Mouse (Mus musculus) embryonic facial prominence, embryonic 15.5 days (tissue): ENCODE results near the gene Slc39a13. TPM values are rescaled to one million over a fixed set of nuclear protein-coding genes. Genes with fewer than 3 reads are reported as not detected.
A peak's percentile ranks its signal among the peaks of the same experiment; 100 is the strongest.
"Not testable (repeated sequence)": the region's sequence is repeated elsewhere in the genome, so short reads cannot be mapped to it uniquely, and the experiment has no call there.

Experiments used
- ATAC-seq: fragments of 200-750 bp; cut with Nextera tagmentation; 2 replicates; pipeline ENCODE4 v1.8.0; 2017; ENCODE audit warnings: low read depth, moderate TSS enrichment; ENCODE audit not compliant: insufficient number of reproducible peaks, low FRiP score, low TSS enrichment
- H3K27ac ChIP-seq: fragments of 300-500 bp; sonication (generic); replicated peaks from 2 replicates; pipeline ENCODE4 v1.5.1; 2015; ENCODE audit warnings: mild to moderate bottlenecking, inconsistent platforms
- H3K27me3 ChIP-seq: fragments of 300-500 bp; sonication (generic); 2 replicates; pipeline ENCODE4 v1.6.1; 2015; ENCODE audit warnings: inconsistent platforms
- H3K36me3 ChIP-seq: fragments of 300-500 bp; sonication (generic); 2 replicates; pipeline ENCODE4 v1.6.1; 2015; ENCODE audit warnings: mild to moderate bottlenecking, inconsistent platforms
- H3K4me1 ChIP-seq: fragments of 300-500 bp; sonication (generic); 2 replicates; pipeline ENCODE4 v1.6.1; 2015; ENCODE audit warnings: inconsistent platforms
- H3K4me2 ChIP-seq: fragments of 300-500 bp; sonication (generic); replicated peaks from 2 replicates; pipeline ENCODE4 v1.6.1; 2015; ENCODE audit warnings: mild to moderate bottlenecking, inconsistent platforms
- H3K4me3 ChIP-seq: fragments of 300-500 bp; sonication (generic); replicated peaks from 2 replicates; pipeline ENCODE4 v1.5.1; 2015; ENCODE audit warnings: mild to moderate bottlenecking, inconsistent platforms
- H3K9ac ChIP-seq: fragments of 300-500 bp; sonication (generic); 2 replicates; pipeline ENCODE4 v1.6.1; 2015; ENCODE audit warnings: inconsistent platforms
- H3K9me3 ChIP-seq: fragments of 300-500 bp; sonication (generic); replicated peaks from 2 replicates; pipeline ENCODE4 v1.6.1; 2016; ENCODE audit warnings: inconsistent platforms
- WGBS: fragments of 180-500 bp; shearing (Covaris S2); methylation state at CpG from one replicate; pipeline ENCODE4 v1.1.7; 2015; 5-methylcytosine and 5-hydroxymethylcytosine counted together
- polyA plus RNA-seq: library from polyadenylated mRNA; unstranded; fragments of >200 nt; fragmentation: Nextera tagmentation; extraction: Ambion mirVana; gene quantifications from 2 replicates; pipeline ENCODE4 v1.2.1, GENCODE M21; 2015

Slc39a13 gene
- polyA plus RNA-seq, 1 experiment from 2014 or later = 80.0 TPM

DNA sequence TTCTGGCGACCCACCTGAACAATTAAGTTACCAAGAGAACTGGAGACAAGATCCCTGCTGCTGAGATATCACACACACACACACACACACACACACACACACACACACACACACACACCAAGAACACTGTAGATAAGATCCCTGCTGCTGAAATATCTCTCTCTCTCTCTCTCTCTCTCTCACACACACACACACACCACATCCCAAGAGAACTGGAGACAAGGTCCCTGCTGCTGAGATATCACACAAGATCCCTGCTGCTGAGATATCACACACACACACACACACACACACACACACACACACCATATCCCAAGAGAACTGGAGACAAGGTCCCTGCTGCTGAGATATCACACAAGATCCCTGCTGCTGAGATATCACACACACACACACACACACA lies 24.4 kb downstream of the Slc39a13 start:
- WGBS = 82% methylated on average over 1 of the region's 1 CpGs
- not testable (repeated sequence) for H3K27ac ChIP-seq

GRCm38 (mm10) chr2:91044727-91045126 lies 25.5 kb downstream of the Slc39a13 start:
- no peak for ATAC-seq
- no peaks in the 10 kb centered on the region for H3K4me1 ChIP-seq
- WGBS = 77% methylated on average over 13 of the region's 13 CpGs
- H3K4me2 ChIP-seq = no peak overlapping the region
- H3K36me3 ChIP-seq = no peaks in the 10 kb centered on the region
- no peak overlapping the region for H3K27ac ChIP-seq
- H3K9ac ChIP-seq = no peak overlapping the region
- H3K27me3 ChIP-seq = no peaks in the 10 kb centered on the region
- H3K9me3 ChIP-seq = no peaks in the 10 kb centered on the region
- no peak overlapping the region for H3K4me3 ChIP-seq

More for the DNA sequence above, 24.4 kb downstream of the Slc39a13 start:
- H3K4me1 ChIP-seq, ATAC-seq, H3K36me3 ChIP-seq, H3K27me3 ChIP-seq, H3K4me2 ChIP-seq, H3K9ac ChIP-seq, H3K9me3 ChIP-seq, H3K4me3 ChIP-seq: not testable (repeated sequence)

DNA sequence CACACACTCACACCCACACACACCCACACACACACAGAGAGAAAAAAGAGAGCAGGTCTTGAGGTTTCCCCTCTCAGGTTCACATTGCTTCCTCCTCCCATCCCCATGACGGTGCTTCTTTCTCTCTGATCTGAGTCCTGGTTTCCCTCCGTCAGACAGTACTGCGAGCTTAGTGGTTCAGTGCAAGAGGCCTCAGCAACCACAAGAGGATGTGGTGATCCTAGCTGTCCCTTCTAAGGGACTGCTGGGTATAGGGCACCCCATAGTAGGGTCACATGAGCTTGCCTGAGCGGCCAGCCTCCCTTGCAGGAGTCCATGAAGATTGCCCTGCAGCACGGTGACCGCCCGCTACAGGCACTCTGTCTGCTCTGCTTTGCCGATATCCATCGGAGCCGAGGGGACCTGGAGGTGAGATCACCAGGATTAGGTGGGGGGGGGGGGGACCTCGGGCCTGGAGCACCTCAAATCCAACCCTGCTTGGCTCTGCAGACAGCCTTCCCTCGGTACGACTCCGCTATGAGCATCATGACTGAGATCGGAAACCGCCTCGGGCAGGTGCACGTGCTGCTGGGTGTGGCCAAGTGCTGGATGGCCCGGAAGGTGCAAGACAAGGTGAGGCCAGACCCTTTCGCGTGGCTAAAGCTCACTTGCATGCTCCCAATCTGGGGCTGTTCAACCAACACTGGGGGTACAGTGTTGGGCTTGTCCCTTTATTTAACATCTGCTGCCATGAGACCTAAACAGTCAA lies 27.4 kb downstream of the Slc39a13 start:
- Histone ChIP-seq H3K4me1 (no peaks in the 10 kb centered on the region), H3K27ac (no peak overlapping the region), H3K4me3 (no peak overlapping the region), H3K9ac (no peak overlapping the region), H3K36me3 (no peaks in the 10 kb centered on the region), H3K27me3 (no peaks in the 10 kb centered on the region), H3K4me2 (no peak overlapping the region), H3K9me3 (no peaks in the 10 kb centered on the region)
- ATAC-seq = no peak; the same call in 1 of the 2 replicates
- WGBS = 65% methylated on average over 21 of the region's 21 CpGs

GRCm38 (mm10) chr2:91041786-91042185 lies 28.4 kb downstream of the Slc39a13 start:
- Histone ChIP-seq H3K27ac (no peak overlapping the region), H3K9ac (no peak overlapping the region), H3K4me3 (no peak overlapping the region), H3K27me3 (no peaks in the 10 kb centered on the region), H3K9me3 (no peaks in the 10 kb centered on the region), H3K36me3 (no peaks in the 10 kb centered on the region), H3K4me1 (no peaks in the 10 kb centered on the region), H3K4me2 (no peak overlapping the region)
- WGBS = 75% methylated on average over 8 of the region's 8 CpGs
- no peak for ATAC-seq

GRCm38 (mm10) chr2:91035385-91035784 lies 34.8 kb downstream of the Slc39a13 start, which contains the start of gene Rapsn:
Gene Rapsn, plus strand, starts transcription at chr2:91035620.
- 50% methylated on average over 9 of the region's 9 CpGs for WGBS
- no peak within 1 kb of the TSS for H3K4me3 ChIP-seq
- H3K27ac ChIP-seq = no peak within 1 kb of the TSS
- H3K27me3 ChIP-seq = no peaks in the 10 kb centered on the region
- H3K9ac ChIP-seq = no peak within 1 kb of the TSS
- 0 out of 2 replicates have a peak, but pooled peaks have one; percentile 55 for ATAC-seq
- no peaks in the 10 kb centered on the region for H3K9me3 ChIP-seq
- no peak within 1 kb of the TSS; the same call in 1 of the 2 replicates for H3K4me2 ChIP-seq
- no peaks in the 10 kb centered on the region for H3K4me1 ChIP-seq
- H3K36me3 ChIP-seq = no peaks in the 10 kb centered on the region

DNA sequence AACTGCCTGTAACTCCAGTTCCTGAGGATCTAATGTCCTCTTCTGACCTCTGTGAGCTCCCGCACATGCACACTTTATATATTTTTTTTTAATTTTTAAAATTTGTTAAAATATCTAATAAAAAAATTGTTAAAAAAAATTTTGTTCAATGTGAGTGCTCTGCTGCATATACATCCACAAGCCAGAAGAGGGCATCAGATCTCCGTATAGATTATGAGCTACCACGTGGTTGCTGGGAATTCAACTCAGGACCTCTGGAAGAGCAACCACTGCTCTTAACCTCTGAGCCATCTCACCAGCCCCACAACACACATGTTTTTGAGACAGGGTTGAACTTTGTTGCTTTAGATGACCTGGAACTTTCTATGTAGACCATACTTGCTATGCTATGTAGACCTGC lies 37.2 kb downstream of the Slc39a13 start:
- Histone ChIP-seq H3K36me3 (no peaks in the 10 kb centered on the region), H3K4me1 (no peaks in the 10 kb centered on the region)
- 9% methylated on average over 3 of the region's 3 CpGs for WGBS

GRCm38 (mm10) chr2:91031216-91031615 lies 39.0 kb downstream of the Slc39a13 start:
- Histone ChIP-seq H3K4me3 (no peak overlapping the region), H3K27me3 (no peaks in the 10 kb centered on the region), H3K36me3 (no peaks in the 10 kb centered on the region), H3K4me1 (no peaks in the 10 kb centered on the region), H3K27ac (no peak overlapping the region), H3K4me2 (no peak overlapping the region), H3K9me3 (no peaks in the 10 kb centered on the region), H3K9ac (no peak overlapping the region)
- 81% methylated on average over 4 of the region's 4 CpGs for WGBS
- ATAC-seq = no peak

More for the DNA sequence above, 37.2 kb downstream of the Slc39a13 start:
- no peaks in the 10 kb centered on the region for H3K9me3 ChIP-seq
- no peak for ATAC-seq
- H3K9ac ChIP-seq = no peak overlapping the region
- H3K27me3 ChIP-seq = no peaks in the 10 kb centered on the region
- H3K27ac ChIP-seq = no peak overlapping the region
- no peak overlapping the region for H3K4me3 ChIP-seq
- H3K4me2 ChIP-seq = no peak overlapping the region

GRCm38 (mm10) chr2:91027391-91028214 lies 42.6 kb downstream of the Slc39a13 start:
- ATAC-seq = no peak
- H3K36me3 ChIP-seq = no peaks in the 10 kb centered on the region

DNA sequence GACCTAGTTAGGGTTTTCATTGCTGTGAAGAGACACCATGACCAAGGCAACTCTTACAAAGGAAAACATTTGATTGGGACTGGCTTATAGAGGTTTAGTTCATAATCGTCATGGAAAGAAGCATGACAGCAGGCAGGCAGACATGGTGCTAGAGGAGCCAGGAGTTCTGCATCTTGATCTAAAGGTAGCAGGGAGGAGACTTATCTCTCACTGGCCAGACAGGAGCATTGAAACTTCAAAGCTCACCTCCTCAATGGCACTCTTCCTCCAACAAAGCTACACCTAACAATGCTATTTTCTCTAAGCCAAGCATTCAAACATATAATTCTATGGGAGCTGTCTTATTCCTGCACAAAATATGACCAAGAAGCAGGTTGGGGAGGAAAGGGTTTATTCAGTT lies 43.7 kb downstream of the Slc39a13 start:
- no peak overlapping the region for H3K4me2 ChIP-seq
- H3K27me3 ChIP-seq = no peaks in the 10 kb centered on the region
- no peak overlapping the region for H3K4me3 ChIP-seq
- no peak overlapping the region for H3K27ac ChIP-seq
- no peak for ATAC-seq
- H3K36me3 ChIP-seq = 0 out of 2 replicates have a peak, but pooled peaks cover 2% of the 10 kb centered on the region
- H3K9ac ChIP-seq = no peak overlapping the region
- no peaks in the 10 kb centered on the region for H3K9me3 ChIP-seq
- no peaks in the 10 kb centered on the region for H3K4me1 ChIP-seq
- 75% methylated on average over 1 of the region's 1 CpGs for WGBS

More at GRCm38 (mm10) chr2:91027391-91028214, 42.6 kb downstream of the Slc39a13 start:
- Histone ChIP-seq H3K4me2 (no peak overlapping the region), H3K27me3 (no peaks in the 10 kb centered on the region), H3K9ac (no peak overlapping the region), H3K4me3 (no peak overlapping the region), H3K27ac (no peak overlapping the region), H3K4me1 (no peaks in the 10 kb centered on the region), H3K9me3 (no peaks in the 10 kb centered on the region)
- WGBS = 86% methylated on average over 9 of the region's 9 CpGs

DNA sequence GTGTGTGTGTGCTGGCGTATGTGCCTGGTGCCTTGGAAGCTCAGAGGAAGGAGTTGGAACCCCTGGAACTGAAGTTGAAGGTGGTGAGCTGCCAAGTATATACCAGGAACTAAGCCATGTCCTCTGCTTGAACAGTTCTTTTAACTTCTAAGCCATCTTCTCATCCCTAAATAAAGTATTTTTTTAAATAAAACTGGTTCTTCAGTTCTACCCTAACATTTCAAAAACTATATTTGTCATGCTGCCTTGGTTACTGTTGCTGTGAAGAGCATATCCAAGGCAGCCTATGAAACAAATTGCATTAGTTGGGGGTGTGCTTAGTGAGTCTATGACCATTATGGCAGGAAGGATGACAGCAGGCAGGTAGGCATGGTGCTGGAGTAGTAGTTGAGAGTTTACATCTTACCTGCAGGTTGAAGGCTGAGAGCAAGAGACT lies 45.1 kb downstream of the Slc39a13 start:
- ATAC-seq = no peak
- 85% methylated on average over 1 of the region's 1 CpGs for WGBS
- H3K27me3 ChIP-seq = no peaks in the 10 kb centered on the region
- H3K4me1 ChIP-seq = no peaks in the 10 kb centered on the region
- H3K4me2 ChIP-seq = no peak overlapping the region
- H3K27ac ChIP-seq = no peak overlapping the region
- H3K4me3 ChIP-seq = no peak overlapping the region
- peaks cover 10% of the 10 kb centered on the region for H3K36me3 ChIP-seq
- no peak overlapping the region for H3K9ac ChIP-seq
- H3K9me3 ChIP-seq = no peaks in the 10 kb centered on the region

DNA sequence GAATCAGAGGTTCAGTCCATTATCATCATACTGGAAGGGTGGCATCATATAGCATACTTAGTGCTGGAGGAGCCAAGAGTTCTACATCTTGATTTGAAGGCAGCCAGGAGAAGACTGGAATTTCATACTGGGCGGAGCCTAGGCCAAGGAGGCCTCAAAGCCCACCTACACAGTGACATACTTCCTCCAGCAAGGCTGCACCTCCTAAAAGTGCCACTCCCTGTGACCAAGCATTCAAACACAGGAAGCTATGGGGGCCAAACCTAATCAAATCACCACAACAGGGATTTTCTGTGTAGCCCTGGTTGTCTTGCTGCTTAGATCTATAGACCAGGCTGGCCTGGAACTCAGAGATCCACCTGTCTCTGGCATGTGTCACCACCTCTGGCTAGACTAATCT lies 46.3 kb downstream of the Slc39a13 start:
- H3K4me2 ChIP-seq = no peak overlapping the region
- ATAC-seq = no peak
- no peak overlapping the region for H3K4me3 ChIP-seq
- H3K9me3 ChIP-seq = no peaks in the 10 kb centered on the region
- WGBS = 100% methylated on average over 1 of the region's 1 CpGs
- H3K27ac ChIP-seq = no peak overlapping the region
- H3K9ac ChIP-seq = no peak overlapping the region
- H3K27me3 ChIP-seq = no peaks in the 10 kb centered on the region
- peaks cover 16% of the 10 kb centered on the region for H3K36me3 ChIP-seq
- no peaks in the 10 kb centered on the region for H3K4me1 ChIP-seq
